Mouse (Mus musculus) spleen, adult 2 months (tissue): ENCODE data around the gene Tfb2m. TPM values are rescaled to one million over a fixed set of nuclear protein-coding genes. Genes with fewer than 3 reads are reported as not detected.

Experiments used
- DNase-seq, 2 experiments: peaks; one replicate each; pipeline versions ENCODE4 v3.0.0 to v3.0.0-alpha.2; 2012 to 2021; ENCODE audit warnings: low spot score in 2 of 2, low read depth in 1 of 2
- H3K27ac ChIP-seq: fragments of 200-500 bp; 2 replicates; pipeline ENCODE4 v1.5.1; 2012; ENCODE audit warnings: low read length, inconsistent platforms; ENCODE audit not compliant: insufficient read depth
- H3K27me3 ChIP-seq: fragments of 200-500 bp; 2 replicates; pipeline ENCODE4 v1.6.1; 2012; ENCODE audit warnings: mild to moderate bottlenecking, moderate library complexity, low read length, inconsistent platforms; ENCODE audit not compliant: control insufficient read depth, insufficient read depth
- H3K36me3 ChIP-seq: fragments of 200-500 bp; 2 replicates; pipeline ENCODE4 v1.6.1; 2012; ENCODE audit warnings: mild to moderate bottlenecking, low read length, inconsistent platforms; ENCODE audit not compliant: control insufficient read depth, insufficient read depth
- H3K4me1 ChIP-seq: fragments of 200-500 bp; 2 replicates; pipeline ENCODE4 v1.6.1; 2011; ENCODE audit warnings: inconsistent platforms; ENCODE audit not compliant: control insufficient read depth, insufficient read depth, insufficient read length
- H3K4me3 ChIP-seq: fragments of 200-500 bp; 2 replicates; pipeline ENCODE4 v1.5.1; 2011; ENCODE audit warnings: mild to moderate bottlenecking, inconsistent platforms; ENCODE audit not compliant: insufficient read depth, insufficient read length; ENCODE audit errors: extremely low read depth
- CTCF ChIP-seq: fragments of 200-500 bp; IDR thresholded peaks from 2 replicates; pipeline ENCODE4 v1.5.1; 2011; ENCODE audit warnings: mild to moderate bottlenecking, inconsistent platforms; ENCODE audit not compliant: insufficient read depth, insufficient read length, insufficient replicate concordance; ENCODE audit errors: extremely low read depth
- POLR2A ChIP-seq: fragments of 200-500 bp; IDR thresholded peaks from 2 replicates; pipeline ENCODE4 v1.6.1; 2011; ENCODE audit warnings: low read depth, low read length, inconsistent platforms
- WGBS: fragments of 180-500 bp; shearing (Covaris S2); methylation state at CpG from one replicate; pipeline ENCODE4 v1.1.7; 2018; 5-methylcytosine and 5-hydroxymethylcytosine counted together
- polyA plus RNA-seq: library from polyadenylated mRNA; depleted of rRNA; stranded (reverse); fragments of >200 nt; gene quantifications from 2 replicates; pipeline ENCODE4 v1.2.3, GENCODE M21; 2012

The Tfb2m gene
- polyA plus RNA-seq, 1 experiment: 4.4 TPM

- peaks cover 22% of the 10 kb centered on the region for H3K36me3 ChIP-seq
- no peak overlapping the region for H3K27ac ChIP-seq
- H3K27me3 ChIP-seq: no peaks in the 10 kb centered on the region
- H3K4me1 ChIP-seq: no peaks in the 10 kb centered on the region
- no peak for DNase-seq
- no peak for TF ChIP-seq POLR2A
- 96% methylated on average over 3 of the region's 3 CpGs for WGBS
- no peak overlapping the region for H3K4me3 ChIP-seq
These were observed 6.2 kb downstream of the Tfb2m start for GRCm38 (mm10) chr1:179539887-179540286.

- Histone ChIP-seq H3K27me3 (no peaks in the 10 kb centered on the region), H3K4me3 (no peak overlapping the region), H3K36me3 (peaks cover 22% of the 10 kb centered on the region), H3K4me1 (no peaks in the 10 kb centered on the region), H3K27ac (no peak overlapping the region)
- 93% methylated on average over 3 of the region's 3 CpGs for WGBS
- TF ChIP-seq CTCF (no peak), POLR2A (no peak)
- DNase-seq: no peak
These were observed 7.0 kb downstream of the Tfb2m start for GRCm38 (mm10) chr1:179539054-179539453.

GRCm38 (mm10) chr1:179519901-179520300 lies 26.2 kb downstream of the Tfb2m start:
- H3K27me3 ChIP-seq: no peaks in the 10 kb centered on the region
- no peaks in the 10 kb centered on the region for H3K36me3 ChIP-seq
- no peak overlapping the region for H3K27ac ChIP-seq
- DNase-seq: no peak
- no peak overlapping the region for H3K4me3 ChIP-seq
- no peaks in the 10 kb centered on the region; the same call in 1 of the 2 replicates for H3K4me1 ChIP-seq
- WGBS: 66% methylated on average over 3 of the region's 3 CpGs
- TF ChIP-seq POLR2A (no peak), CTCF (no peak)

GRCm38 (mm10) chr1:179517713-179518465 lies 28.2 kb downstream of the Tfb2m start, which contains the start of gene Smyd3:
TSS of gene Smyd3 (minus strand) at chr1:179518041.
- DNase-seq: peak; percentile 75 to 85
- H3K27ac ChIP-seq: peak within 1 kb of the TSS; percentile 47; the same call in 1 of the 2 replicates

GRCm38 (mm10) chr1:179516941-179517712 lies 28.9 kb downstream of the Tfb2m start:
- TF ChIP-seq CTCF (no peak), POLR2A (no peak)
- peak in 1 of 2 experiments; percentile 9 for DNase-seq
- Histone ChIP-seq H3K4me3 (peak overlapping the region; percentile 90), H3K36me3 (no peaks in the 10 kb centered on the region), H3K27ac (peak overlapping the region; percentile 47; the same call in 1 of the 2 replicates), H3K27me3 (no peaks in the 10 kb centered on the region), H3K4me1 (no peaks in the 10 kb centered on the region; the same call in 1 of the 2 replicates)
- under 1% methylated on average over 21 of the region's 21 CpGs for WGBS

More at GRCm38 (mm10) chr1:179517713-179518465, 28.2 kb downstream of the Tfb2m start, which contains the start of gene Smyd3:
- Histone ChIP-seq H3K4me3 (peak within 1 kb of the TSS; percentile 90), H3K36me3 (no peaks in the 10 kb centered on the region), H3K27me3 (no peaks in the 10 kb centered on the region), H3K4me1 (no peaks in the 10 kb centered on the region; the same call in 1 of the 2 replicates)
- WGBS: 4% methylated on average over 39 of the region's 39 CpGs
- TF ChIP-seq CTCF: peak; percentile 75; the same call in 1 of the 2 replicates
- peak; percentile 33; the same call in 1 of the 2 replicates for TF ChIP-seq POLR2A

DNA sequence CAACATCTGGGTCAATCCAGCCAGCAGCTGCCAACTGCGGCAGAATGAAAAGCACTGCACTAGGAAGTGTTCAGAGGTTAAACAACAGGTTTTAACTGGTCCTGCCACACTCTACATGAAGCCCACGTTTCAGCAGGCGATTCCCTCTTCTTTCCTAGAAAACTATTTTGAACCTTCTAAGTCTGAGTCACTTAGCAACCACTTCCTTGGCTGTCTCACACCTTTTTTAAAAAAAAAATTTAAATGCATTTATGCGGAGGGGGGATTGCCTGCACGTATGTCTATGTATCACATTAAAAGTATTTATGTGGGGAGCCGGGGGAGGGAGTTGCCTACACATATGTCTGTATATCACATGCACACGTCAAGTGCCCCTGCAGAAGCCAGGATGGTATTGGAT lies 34.2 kb downstream of the Tfb2m start:
- H3K36me3 ChIP-seq: no peaks in the 10 kb centered on the region
- H3K4me3 ChIP-seq: no peak overlapping the region
- WGBS: 61% methylated on average over 7 of the region's 7 CpGs
- no peaks in the 10 kb centered on the region for H3K27me3 ChIP-seq
- H3K27ac ChIP-seq: no peak overlapping the region
- no peaks in the 10 kb centered on the region; the same call in 1 of the 2 replicates for H3K4me1 ChIP-seq
- DNase-seq: no peak
- TF ChIP-seq POLR2A: no peak
- no peak for TF ChIP-seq CTCF
